Mouse (Mus musculus) bone marrow macrophage, adult 2 months (primary cell): ENCODE data around the gene Nek6.

Experiments used
- CTCF ChIP-seq: IDR thresholded peaks from 2 replicates; pipeline ENCODE4 v1.5.1; 2012; ENCODE audit warnings: low read depth, mild to moderate bottlenecking, low read length, moderate library complexity
- POLR2A ChIP-seq: IDR thresholded peaks from 2 replicates; pipeline ENCODE4 v1.6.1; 2012; ENCODE audit warnings: mild to moderate bottlenecking, low read depth, low read length, borderline replicate concordance

GRCm38 (mm10) chr2:38485409-38485808 is 26.0 kb upstream of the Nek6 start:
- TF ChIP-seq CTCF (no peak), POLR2A (no peak)
